Mouse (Mus musculus) hematopoietic stem cell, adult 5-6 weeks (primary cell): ENCODE results near the gene Hmgb2. TPM values are rescaled to one million over a fixed set of nuclear protein-coding genes. Genes with fewer than 3 reads are reported as not detected.
A peak's percentile ranks its signal among the peaks of the same experiment; 100 is the strongest.

Experiments
- ATAC-seq, 2 experiments: fragments of 125-278 bp in 1 of 2; replicated peaks in 1 of 2; 2 replicates each; pipeline ENCODE4 v1.8.0; 2016 to 2017; ENCODE audit warnings: inconsistent platforms in 2 of 2, mild to moderate bottlenecking in 2 of 2, moderate number of reproducible peaks in 2 of 2, low read depth in 1 of 2, moderate TSS enrichment in 1 of 2; ENCODE audit not compliant: low FRiP score in 2 of 2, poor library complexity in 2 of 2, severe bottlenecking in 2 of 2, insufficient read depth in 1 of 2, low TSS enrichment in 1 of 2
- total RNA-seq: library from RNA; stranded (forward); fragments of 172-1452, 232-1000 nt; gene quantifications from 2 replicates; pipeline ENCODE4 v1.2.3, GENCODE M21; 2017

Hmgb2 gene
- 367 and 434 TPM in 2 replicates for total RNA-seq

- peak; percentile 97 to 99 for ATAC-seq
Observed at GRCm38 (mm10) chr8:57511316-57512118, at the start of gene Hmgb2. Gene Hmgb2, plus strand, starts transcription at chr8:57511907.

GRCm38 (mm10) chr8:57462839-57463238, 48.9 kb upstream of the Hmgb2 start:
- peak; percentile 96 to 98 for ATAC-seq

- ATAC-seq: no peak
Observed at GRCm38 (mm10) chr8:57463757-57464156, 48.0 kb upstream of the Hmgb2 start.

- peak; percentile 27 to 72; a peak in 3 of 4 replicates for ATAC-seq
Observed at GRCm38 (mm10) chr8:57468624-57469023, 43.1 kb upstream of the Hmgb2 start.

- no peak for ATAC-seq
Observed at GRCm38 (mm10) chr8:57470863-57471262, 40.8 kb upstream of the Hmgb2 start.

GRCm38 (mm10) chr8:57473751-57474150, 38.0 kb upstream of the Hmgb2 start:
- no peak for ATAC-seq

- no peak for ATAC-seq
Observed at GRCm38 (mm10) chr8:57478406-57478805, 33.3 kb upstream of the Hmgb2 start.

- peak in 1 of 2 experiments; percentile 53; a peak in 1 of 4 replicates for ATAC-seq
Observed at GRCm38 (mm10) chr8:57479700-57480099, 32.0 kb upstream of the Hmgb2 start.

GRCm38 (mm10) chr8:57480606-57481005, 31.1 kb upstream of the Hmgb2 start:
- ATAC-seq: no peak

GRCm38 (mm10) chr8:57486491-57487440, 24.9 kb upstream of the Hmgb2 start:
- peak in 1 of 2 experiments; percentile 32; a peak in 2 of 4 replicates for ATAC-seq

- peak; percentile 95 to 96 for ATAC-seq
Observed at GRCm38 (mm10) chr8:57487441-57488155, 24.1 kb upstream of the Hmgb2 start, which contains the start of gene Sap30. Gene Sap30, minus strand, starts transcription at chr8:57487860.

GRCm38 (mm10) chr8:57488312-57488765, 23.4 kb upstream of the Hmgb2 start:
- ATAC-seq: peak; percentile 17 to 33; a peak in 3 of 4 replicates

- no peak for ATAC-seq
Observed at GRCm38 (mm10) chr8:57489366-57489765, 22.3 kb upstream of the Hmgb2 start.

GRCm38 (mm10) chr8:57489896-57490295, 21.8 kb upstream of the Hmgb2 start:
- no peak for ATAC-seq

GRCm38 (mm10) chr8:57491873-57492272, 19.8 kb upstream of the Hmgb2 start:
- ATAC-seq: no peak

GRCm38 (mm10) chr8:57498494-57498846, 13.2 kb upstream of the Hmgb2 start:
- no peak for ATAC-seq

GRCm38 (mm10) chr8:57498847-57499511, 12.7 kb upstream of the Hmgb2 start:
- 0 out of 4 replicates have a peak, but pooled peaks of 1 of the 2 experiments have one; percentile 32 for ATAC-seq
